Mouse (Mus musculus): ENCODE measurements around the gene Crx. TPM values are rescaled to one million over a fixed set of nuclear protein-coding genes. Genes with fewer than 3 reads are reported as not detected.

The Crx gene
- total RNA-seq (2023) = not detected

DNA sequence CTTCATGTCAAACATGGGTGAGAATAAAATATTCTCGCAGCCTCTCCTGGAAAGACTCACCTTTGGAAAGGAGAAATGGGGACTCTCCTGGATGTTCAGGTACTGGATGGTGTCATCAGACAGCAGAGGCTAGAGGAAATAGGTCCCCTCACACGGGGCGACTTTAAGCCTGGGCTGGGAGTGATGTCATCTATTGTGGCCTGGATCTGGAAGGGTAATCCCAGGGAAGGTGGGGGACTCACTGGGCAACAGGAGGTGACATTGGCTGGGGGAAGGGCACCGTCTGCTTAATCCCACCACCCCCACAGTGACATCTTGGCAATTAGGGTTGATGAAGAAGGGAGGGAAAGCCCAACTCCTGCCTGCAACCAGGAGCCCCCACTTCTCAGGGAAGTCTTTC is at the start of gene Crx:
Gene Crx (minus strand): TSS at position 213 of the 400 bp plus-strand sequence.

DNA sequence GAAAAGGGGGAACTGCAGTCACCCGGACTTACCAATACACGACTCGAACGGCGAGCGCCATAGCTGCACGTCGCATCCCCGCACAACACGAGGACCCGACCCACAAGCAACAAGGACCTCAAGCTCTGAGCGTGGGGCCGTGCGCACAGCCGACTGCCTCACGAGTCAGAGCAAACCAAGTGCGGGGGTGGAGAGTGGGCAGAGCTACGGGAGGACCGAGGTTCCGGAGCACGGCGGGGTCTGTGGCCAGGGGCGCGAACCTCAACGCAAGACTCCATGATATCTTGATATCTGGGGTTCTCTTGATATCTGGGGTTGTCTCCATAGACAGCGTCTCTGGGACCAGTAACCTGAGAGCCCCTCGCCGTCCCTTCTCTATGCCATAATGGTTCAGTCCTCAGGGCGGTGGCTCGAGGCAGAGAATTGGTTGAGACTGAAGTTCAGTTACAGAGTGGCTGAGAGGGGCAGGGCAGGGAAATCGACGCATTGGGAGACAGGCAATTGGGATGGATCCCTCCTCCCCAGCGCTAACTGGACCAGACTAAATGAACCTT is 42.5 kb upstream of the Crx start, which contains the start of gene Selenow:
Gene Selenow (minus strand): TSS at position 183 of the 554 bp plus-strand sequence.

DNA sequence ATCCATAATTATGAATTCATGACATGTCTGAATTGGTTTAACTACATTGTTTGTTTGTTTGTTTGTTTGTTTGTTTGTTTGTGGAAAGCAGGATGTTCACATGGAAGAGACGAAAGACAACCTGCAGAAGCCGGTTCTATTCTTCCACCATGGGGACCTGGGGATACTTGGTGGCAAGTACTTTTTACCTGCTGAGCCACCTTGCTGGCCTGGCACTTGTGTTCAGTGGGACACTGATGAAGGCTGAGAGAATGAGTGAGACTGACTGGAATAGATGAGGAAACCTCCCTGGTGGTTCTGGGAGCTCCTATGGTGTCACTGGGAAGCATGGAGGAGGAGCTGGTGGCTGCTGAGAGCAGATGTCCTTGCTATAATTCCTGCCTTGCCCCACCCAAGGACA is 2.5 kb upstream of the Crx start, which contains the start of gene Crxos:
Gene Crxos (plus strand): TSS at position 301 of the 400 bp plus-strand sequence.

DNA sequence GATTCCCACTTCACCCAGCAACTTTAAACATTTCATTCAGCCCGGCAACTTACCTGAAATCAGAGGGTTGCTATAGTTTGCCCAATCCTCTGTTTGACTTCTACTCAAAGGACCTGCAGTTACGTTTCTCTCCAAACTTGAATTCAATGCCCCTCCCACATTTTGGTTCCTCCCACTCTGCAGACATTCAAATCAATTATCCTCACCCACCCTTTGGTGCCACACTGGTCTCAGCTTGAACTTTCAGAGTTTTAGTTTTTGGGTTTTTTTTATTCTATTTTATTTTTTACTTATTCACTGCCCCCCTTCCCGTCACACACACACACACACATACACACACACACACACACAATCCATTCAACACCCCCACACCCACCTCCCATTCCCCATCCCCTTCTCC is 40.2 kb downstream of the Crx start, which contains the start of gene Obox6:
Gene Obox6 (minus strand): TSS at position 101 of the 400 bp plus-strand sequence.

Other genes with a start within 250 kb of the Crx start
- gene Obox3, start 240.1 kb downstream of the Crx start, total RNA-seq (2023) = not detected
- gene Obox5, start 129.8 kb downstream of the Crx start, total RNA-seq (2023) = not detected
- not detected for gene Obox6, start 40.3 kb downstream of the Crx start, total RNA-seq (2023)
- not detected for gene Crxos, start 2.6 kb upstream of the Crx start, total RNA-seq (2023)
- 10 to 100 TPM; 29.9 to 31.5 TPM for gene Selenow, start 42.4 kb upstream of the Crx start, total RNA-seq (2023)
- 100 to 1,000 TPM; 144 to 183 TPM for gene Nop53, start 66.1 kb upstream of the Crx start, total RNA-seq (2023)
- under 1 TPM; 0.44 to 0.60 TPM for gene Ehd2, start 87.6 kb upstream of the Crx start, total RNA-seq (2023)
- 10 to 100 TPM; 30.5 to 32.9 TPM for gene Bicra, start 168.0 kb upstream of the Crx start, total RNA-seq (2023)
- under 1 TPM; 0.20 to 0.33 TPM for gene Zfp541, start 181.8 kb upstream of the Crx start, total RNA-seq (2023)
- 100 to 1,000 TPM; 171 to 180 TPM for gene Napa, start 218.5 kb upstream of the Crx start, total RNA-seq (2023)
- 10 to 100 TPM; 19.0 to 19.7 TPM for gene Kptn, start 239.9 kb upstream of the Crx start, total RNA-seq (2023)
- under 1 TPM in 1 of 2 experiments, not detected in 1; 0.11 TPM for gene Slc8a2, start 249.9 kb upstream of the Crx start, total RNA-seq (2023)